Mouse (Mus musculus) frontal cortex, postnatal 10 days (tissue): ENCODE measurements around the gene Kmo.

Source experiments
- DNase-seq, 2 experiments: peaks; one replicate each; pipeline ENCODE4 v3.0.0; 2022; ENCODE audit warnings: low spot score in 2 of 2, mixed read lengths in 1 of 2

Gene Kmo

GRCm38 (mm10) chr1:175693429-175693960 is 73.3 kb downstream of the Kmo start:
- DNase-seq, result peak; percentile 18 to 28

GRCm38 (mm10) chr1:175698293-175698692 is 78.1 kb downstream of the Kmo start, which contains the start of gene Wdr64:
Wdr64 (plus strand) TSS chr1:175698593.
- no peak for DNase-seq

- no peak for DNase-seq
These were observed 79.2 kb downstream of the Kmo start for GRCm38 (mm10) chr1:175699375-175699774.

- DNase-seq, result no peak
These were observed 79.6 kb downstream of the Kmo start for GRCm38 (mm10) chr1:175699796-175700195.

- DNase-seq, result no peak
These were observed 81.0 kb downstream of the Kmo start for GRCm38 (mm10) chr1:175701145-175701544.

GRCm38 (mm10) chr1:175707599-175707998 is 87.4 kb downstream of the Kmo start:
- DNase-seq, result no peak

- DNase-seq, result no peak
These were observed 87.8 kb downstream of the Kmo start for GRCm38 (mm10) chr1:175708013-175708412.
